Mouse (Mus musculus): ENCODE data around the gene Tmc5.

DNA sequence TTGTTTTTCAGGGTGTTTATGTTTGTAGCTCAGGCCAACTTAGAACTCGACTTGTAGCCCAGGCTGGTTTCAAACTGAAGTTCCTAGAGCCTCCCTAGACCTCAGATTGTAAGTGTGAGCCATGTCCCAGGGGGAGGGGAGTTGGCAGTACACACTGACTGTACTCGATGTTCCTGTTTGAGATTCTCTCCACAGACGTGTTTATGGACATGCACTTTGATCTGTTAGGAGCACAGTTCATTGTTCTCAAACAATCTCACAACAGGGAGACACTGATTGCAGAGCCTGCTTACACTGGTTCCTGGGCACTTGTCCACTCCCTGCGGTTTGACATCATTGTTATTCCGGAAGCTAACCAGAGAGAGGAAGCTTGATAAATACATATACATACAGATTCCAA, 25.1 kb upstream of the Tmc5 start:
- no peak for TF ChIP-seq CTCF (IDR thresholded peaks at IDR 0.05; ENCODE audit: low read depth)
- TF ChIP-seq EP300 (IDR thresholded peaks at IDR 0.05; ENCODE audit: low read depth) = no peak

Measured in heart, postnatal 0 days (tissue).